Mouse (Mus musculus) cerebellum, adult 18-20 months (tissue): ENCODE results near the gene Akr1c19.
"Not testable (repeated sequence)": the region's sequence is repeated elsewhere in the genome, so short reads cannot be mapped to it uniquely, and the experiment has no call there.

ENCODE experiments used
- DNase-seq, 2 experiments: peaks; one replicate each; pipeline ENCODE4 v3.0.0; 2021

Gene Akr1c19

DNA sequence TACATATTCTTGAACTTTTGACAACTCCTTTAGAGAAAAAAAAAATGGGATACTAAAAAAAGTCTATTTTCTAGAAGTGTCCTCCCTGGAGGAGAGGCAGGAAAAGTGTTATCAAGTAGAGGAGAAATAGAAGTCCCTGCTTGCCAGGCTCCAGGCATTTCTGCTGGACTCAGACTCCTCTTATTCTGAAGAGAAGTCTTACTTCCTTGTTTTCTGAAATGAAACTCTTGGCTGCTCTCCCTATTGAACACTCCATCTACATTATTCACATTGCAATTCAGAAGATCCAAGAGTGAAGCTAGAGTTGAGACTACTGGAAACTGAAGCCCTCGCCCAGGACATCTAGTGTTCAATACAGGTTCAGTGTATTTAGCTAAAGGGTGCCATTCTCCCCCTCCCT, at the start of gene Akr1c19:
Gene Akr1c19, plus strand, starts transcription at position 260 of the 400 bp plus-strand sequence.
- DNase-seq, result no peak

- not testable (repeated sequence) for DNase-seq
Observed at GRCm38 (mm10) chr13:4181321-4181720, 47.2 kb upstream of the Akr1c19 start.

GRCm38 (mm10) chr13:4183116-4183515, 45.4 kb upstream of the Akr1c19 start:
- no peak for DNase-seq

DNA sequence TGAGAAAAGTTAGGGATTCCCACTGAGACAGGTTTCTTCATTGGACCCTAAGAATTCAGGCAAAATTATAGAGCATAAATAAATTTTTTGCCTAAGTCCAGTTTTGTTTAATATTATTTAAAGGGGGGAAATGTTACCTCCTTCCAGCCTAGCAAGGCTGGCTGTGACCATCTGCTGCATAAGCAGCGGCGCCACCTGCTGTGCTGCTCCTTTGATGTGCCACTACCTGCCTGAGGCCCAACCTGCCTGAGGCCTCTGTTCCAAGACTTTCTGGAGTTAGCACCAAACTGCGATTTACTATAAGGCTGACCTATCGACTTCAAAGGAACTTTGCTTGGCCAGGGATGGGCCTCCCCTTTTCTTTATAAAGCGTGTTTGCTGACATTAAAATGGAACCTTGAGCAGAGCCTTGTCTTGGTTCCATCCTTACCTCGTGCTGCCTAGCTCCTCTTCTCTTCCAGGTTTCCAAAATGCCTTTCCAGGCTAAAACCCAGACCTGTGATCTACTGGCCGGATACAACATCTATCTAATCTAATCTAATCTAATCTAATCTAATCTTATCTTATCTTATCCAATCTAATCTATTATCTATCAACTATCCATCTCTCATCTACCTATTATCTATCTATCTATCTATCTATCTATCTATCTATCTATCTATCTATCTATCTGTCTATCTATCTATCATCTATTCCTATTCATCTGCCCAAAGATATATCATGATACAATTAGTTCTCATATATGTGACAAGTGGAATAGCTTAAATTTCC, 41.7 kb upstream of the Akr1c19 start:
- not testable (repeated sequence) for DNase-seq

GRCm38 (mm10) chr13:4188174-4188573, 40.3 kb upstream of the Akr1c19 start:
- DNase-seq, result no peak

- no peak for DNase-seq
Observed at GRCm38 (mm10) chr13:4190904-4191303, 37.6 kb upstream of the Akr1c19 start, which contains the start of gene Akr1c13. TSS of gene Akr1c13 (plus strand) at chr13:4191150.

DNA sequence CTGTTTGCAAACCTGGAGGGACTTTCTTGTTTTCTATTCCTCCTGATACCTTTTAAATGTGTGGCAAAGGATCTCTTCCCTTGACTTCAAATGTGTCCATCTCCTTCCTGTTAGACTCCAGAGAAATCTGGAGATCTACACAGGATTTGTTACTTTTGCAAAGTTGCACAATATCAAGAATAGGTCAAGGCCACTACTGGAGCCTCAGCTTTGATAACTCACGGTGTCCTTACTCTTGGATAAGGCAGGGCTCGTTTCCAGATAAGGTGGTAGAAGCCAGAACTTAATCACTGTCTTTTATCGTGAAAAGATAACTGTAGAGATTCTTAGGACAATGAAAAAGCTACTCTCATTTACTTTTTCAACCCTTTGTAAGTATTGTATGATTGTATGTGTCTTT, 36.0 kb upstream of the Akr1c19 start:
- DNase-seq, result no peak

DNA sequence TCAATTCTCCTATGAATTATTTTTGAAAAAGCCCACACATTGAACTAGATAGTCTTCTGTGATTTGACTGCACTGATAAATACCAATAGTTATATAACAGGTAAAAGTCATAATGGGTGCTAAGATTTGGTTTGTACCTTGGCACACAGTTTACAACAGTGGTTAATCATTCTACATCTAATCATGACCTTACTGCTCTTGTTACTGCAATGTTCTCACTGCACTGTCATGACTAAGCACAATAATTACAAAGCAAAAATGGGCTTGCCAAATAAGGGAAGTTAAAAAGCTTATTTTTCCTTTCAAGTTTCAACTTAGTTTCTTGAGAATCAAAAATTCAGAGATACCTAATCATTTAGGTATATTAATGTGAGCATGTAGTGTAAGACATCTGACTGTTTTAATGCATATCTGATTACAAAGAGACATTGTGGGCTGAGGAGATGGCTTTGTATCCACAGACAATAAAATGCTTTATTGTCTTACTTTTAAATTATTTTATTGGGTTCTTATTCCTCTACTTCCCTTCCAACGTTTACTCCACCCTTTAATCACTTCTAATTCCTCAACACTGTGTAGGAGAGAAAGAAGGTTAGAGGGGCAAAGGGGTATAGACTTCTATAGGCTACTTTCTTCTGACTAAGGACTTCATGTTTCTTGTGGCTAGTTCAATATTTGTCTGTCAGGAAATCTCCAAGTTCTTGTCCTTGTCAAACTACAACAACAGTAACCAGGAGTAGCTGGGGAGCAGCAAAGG, 22.2 kb upstream of the Akr1c19 start:
- DNase-seq, result no peak

- DNase-seq, result no peak
Observed at GRCm38 (mm10) chr13:4211560-4212299, 16.8 kb upstream of the Akr1c19 start.

GRCm38 (mm10) chr13:4212309-4212708, 16.2 kb upstream of the Akr1c19 start:
- no peak for DNase-seq

DNA sequence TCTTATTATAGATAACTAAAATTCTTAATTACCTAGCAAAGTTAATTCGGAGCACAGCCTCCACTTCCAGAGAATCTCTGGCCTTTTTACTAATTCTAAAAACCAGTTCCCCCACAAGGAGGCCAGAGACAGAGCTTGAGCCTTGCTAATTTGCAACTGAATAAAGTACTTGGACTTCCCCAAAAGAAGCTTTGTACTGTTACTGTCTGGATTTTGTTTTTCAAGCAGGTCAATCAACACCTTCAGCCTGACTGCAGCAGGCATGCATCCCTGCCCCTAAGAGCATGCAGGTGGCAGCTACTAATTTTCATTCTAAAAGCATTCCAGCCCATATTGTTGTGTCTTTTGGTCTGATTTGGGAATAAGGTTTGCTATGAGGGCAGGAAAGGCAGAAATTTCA, 13.0 kb upstream of the Akr1c19 start:
- DNase-seq, result not testable (repeated sequence)

DNA sequence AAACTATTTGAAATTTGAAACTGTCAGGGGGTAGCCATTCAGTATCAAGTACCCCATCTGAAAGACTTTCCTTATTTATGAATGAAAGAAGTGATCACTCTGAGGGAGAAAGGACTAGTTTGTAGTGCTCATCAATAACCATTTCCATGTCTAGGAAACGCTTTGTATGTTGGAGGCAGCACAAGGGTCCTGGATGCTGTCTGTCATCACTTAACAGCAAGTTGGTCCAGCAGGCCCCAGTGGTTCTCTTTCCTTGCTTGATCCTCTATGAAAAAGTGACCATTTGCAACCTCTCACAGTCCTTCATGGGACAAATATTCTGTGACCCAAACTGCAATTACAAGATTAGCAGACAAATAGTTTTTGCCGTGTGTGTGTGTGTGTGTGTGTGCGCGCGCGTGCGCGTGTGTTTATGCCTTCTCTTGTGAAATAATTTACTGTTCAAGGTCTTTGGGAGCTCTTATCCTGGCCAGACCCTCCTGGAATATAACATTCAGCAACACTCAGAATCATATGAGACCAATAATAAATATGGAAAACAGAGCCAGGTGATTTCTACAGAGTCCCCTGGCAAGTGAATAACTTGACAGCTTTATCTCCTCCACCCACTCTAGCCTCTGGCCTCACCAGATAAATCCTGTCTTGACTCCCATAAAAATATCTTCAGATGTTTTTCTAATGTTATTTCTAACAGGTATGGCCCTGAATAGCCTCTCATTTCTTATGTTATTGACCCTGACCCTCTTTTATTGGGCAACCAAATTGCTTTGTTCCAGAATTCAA, 2.5 kb downstream of the Akr1c19 start:
- DNase-seq, result no peak

DNA sequence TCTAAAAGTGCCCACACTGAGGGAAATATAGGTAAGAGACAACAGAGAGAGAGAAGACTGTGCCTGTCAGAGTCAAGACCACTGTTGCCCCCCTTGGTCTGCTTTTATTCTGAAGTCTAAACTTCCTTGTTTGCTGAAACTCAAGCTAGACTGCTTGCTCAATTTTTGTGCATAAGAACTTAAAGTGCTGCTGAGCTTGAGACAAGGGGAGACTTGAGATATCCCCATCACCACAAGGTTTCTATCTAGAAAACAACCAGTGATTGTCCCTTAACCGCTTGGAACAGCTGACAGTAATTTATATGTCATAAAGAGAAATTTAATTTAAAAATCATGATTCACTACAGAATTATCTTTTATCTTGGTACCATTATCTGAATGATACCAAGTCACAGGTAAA, 4.6 kb downstream of the Akr1c19 start:
- no peak for DNase-seq

DNA sequence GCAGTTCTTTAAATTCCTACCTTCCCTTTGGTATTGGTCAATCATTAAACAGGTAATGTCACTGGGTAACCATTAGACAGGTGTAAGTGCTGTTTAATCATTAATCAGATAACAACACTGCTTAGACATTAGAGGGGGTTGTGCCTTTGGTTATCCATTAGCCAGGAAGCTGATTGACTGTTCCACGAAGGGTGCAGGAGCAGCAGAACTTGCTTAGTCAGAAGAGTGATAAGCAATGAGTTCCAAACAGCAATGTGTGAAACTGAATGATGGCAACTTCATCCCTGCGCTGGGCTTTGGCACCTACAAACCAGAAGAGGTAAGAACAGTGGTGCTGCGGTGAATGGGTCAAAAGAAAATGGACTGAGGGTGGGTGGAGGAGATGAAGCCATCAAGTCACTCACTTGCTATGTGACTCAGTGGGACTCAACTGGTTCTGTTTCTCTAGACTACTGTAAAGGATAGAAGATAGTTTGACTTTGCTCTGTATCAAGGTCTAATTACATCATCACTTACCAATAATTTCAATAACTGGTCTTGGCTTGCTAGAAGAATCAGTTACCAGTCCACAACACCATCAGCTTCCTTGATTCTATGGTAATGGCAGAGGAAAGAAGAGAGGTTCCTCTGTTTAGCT, 5.2 kb downstream of the Akr1c19 start:
- no peak for DNase-seq

DNA sequence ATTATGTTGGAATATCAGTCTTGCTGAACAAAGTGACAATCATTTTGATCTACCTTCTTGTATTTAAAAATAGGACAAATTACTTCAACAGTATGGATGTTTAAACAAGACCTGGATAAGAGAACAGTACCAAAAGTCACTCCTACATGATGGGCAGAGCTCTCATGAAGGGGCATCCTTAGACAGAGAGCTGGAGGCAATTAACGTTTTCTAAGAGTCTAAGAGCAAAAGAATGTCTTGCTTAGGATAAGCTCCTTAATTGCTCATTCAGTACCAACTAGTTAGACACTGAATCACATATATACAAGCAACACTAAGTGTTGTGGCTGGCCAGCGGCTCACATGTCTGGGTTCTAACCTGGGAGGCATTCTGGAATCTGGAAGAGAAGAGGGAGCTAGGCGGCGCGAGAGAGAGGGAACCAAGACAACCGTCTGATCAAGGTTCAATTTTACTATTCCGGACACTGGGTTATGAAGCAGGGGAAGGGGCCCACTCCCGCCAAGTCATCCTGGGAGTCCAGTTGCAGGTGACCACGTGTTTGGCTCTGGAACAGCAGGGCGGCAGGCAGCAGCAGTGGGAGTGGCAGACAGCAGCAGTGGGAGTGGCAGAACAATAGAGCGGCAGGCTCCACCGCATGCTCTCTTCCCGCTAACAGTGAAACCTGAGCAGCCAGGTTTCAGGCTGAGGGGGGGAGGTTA, 16.5 kb downstream of the Akr1c19 start:
- no peak for DNase-seq

- no peak for DNase-seq
Observed at GRCm38 (mm10) chr13:4249347-4249746, 20.8 kb downstream of the Akr1c19 start.

GRCm38 (mm10) chr13:4256894-4257293, 28.4 kb downstream of the Akr1c19 start:
- not testable (repeated sequence) for DNase-seq

DNA sequence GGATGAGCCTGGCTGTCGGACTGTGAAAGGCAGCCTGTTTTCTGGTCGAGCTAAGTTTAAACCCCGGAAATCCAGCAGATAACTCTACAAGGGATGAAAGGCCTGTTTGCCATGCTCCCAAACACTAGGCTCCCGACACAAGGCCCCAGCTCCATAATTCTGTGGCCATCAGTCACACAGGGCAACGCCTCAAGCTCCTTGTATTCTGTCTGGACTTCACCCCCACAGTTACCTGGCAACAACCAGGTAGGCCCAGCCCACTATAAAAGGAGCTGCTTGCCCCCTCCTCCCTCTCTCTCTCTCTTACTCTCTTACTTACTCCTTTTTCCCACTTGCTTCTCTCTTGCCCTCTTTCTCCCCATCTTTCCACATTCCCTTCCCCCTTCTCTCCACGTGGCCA, 28.8 kb downstream of the Akr1c19 start:
- DNase-seq, result no peak

- no peak for DNase-seq
Observed at GRCm38 (mm10) chr13:4264612-4265011, 36.1 kb downstream of the Akr1c19 start.

DNA sequence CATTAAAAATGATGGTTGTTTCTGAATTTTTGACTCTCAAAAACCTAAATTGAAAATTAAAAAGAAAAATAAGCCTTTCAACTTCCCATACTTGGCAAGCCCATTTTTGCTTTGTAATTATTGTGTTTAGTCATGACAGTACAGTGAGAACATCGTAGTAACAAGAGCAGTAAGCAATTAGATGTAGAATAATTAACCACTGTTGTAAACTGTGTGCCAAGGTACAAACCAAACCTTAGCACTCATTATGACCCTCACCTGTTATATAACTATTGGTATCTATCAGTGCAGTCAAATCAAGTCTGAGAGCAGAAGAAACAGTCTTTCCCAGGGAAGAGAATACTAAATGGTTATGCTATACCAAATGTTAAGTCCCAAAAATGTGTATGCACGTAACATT, 36.5 kb downstream of the Akr1c19 start:
- no peak for DNase-seq

- DNase-seq, result not testable (repeated sequence)
Observed at GRCm38 (mm10) chr13:4265455-4265854, 37.0 kb downstream of the Akr1c19 start.
